Mouse (Mus musculus): ENCODE data around the gene Zfp94. TPM values are rescaled to one million over a fixed set of nuclear protein-coding genes. Genes with fewer than 3 reads are reported as not detected.

The Zfp94 gene
- polyA plus RNA-seq, 1 experiment from 2014 or later, result 18.4 TPM

- Histone ChIP-seq H3K36me3 (peaks cover 34% of the 10 kb centered on the region), H3K4me3 (peak overlapping the region; percentile 67), H3K9me3 (no peaks in the 10 kb centered on the region), H3K4me1 (peaks cover 16% of the 10 kb centered on the region), H3K27me3 (replicated peaks) (no peaks in the 10 kb centered on the region), H3K27ac (no peak overlapping the region), H3K9ac (peak overlapping the region; percentile 51), H3K4me2 (replicated peaks) (peak overlapping the region; percentile 73)
- peak; percentile 26 for ATAC-seq (ENCODE audit: low FRiP score, low read depth)
- under 1% methylated on average over 18 of the region's 18 CpGs for WGBS
Measured at GRCm38 (mm10) chr7:24299823-24300481, 16.5 kb downstream of the Zfp94 start.

- H3K9me3 ChIP-seq, result no peaks in the 10 kb centered on the region
- peaks cover 42% of the 10 kb centered on the region for H3K36me3 ChIP-seq
- peak overlapping the region; percentile 88 for H3K9ac ChIP-seq
- peak overlapping the region; percentile 73 for H3K4me2 ChIP-seq (replicated peaks)
- ATAC-seq (ENCODE audit: low FRiP score, low read depth), result peak; percentile 91
- H3K27me3 ChIP-seq (replicated peaks), result no peaks in the 10 kb centered on the region
- peak overlapping the region; percentile 67 for H3K4me3 ChIP-seq
- peak overlapping the region; percentile 80 for H3K27ac ChIP-seq
- H3K4me1 ChIP-seq, result peaks cover 16% of the 10 kb centered on the region
- WGBS, result under 1% methylated on average over 45 of the region's 47 CpGs
Measured at GRCm38 (mm10) chr7:24298973-24299708, 17.3 kb downstream of the Zfp94 start.

GRCm38 (mm10) chr7:24298635-24298972, 17.9 kb downstream of the Zfp94 start:
- peak overlapping the region; percentile 80; the same call in 1 of the 2 replicates for H3K27ac ChIP-seq
- peaks cover 16% of the 10 kb centered on the region for H3K4me1 ChIP-seq
- H3K36me3 ChIP-seq, result peaks cover 47% of the 10 kb centered on the region
- no peaks in the 10 kb centered on the region for H3K27me3 ChIP-seq (replicated peaks)
- peak overlapping the region; percentile 73 for H3K4me2 ChIP-seq (replicated peaks)
- H3K9me3 ChIP-seq, result no peaks in the 10 kb centered on the region
- peak overlapping the region; percentile 88 for H3K9ac ChIP-seq
- peak overlapping the region; percentile 67 for H3K4me3 ChIP-seq
- ATAC-seq (ENCODE audit: low FRiP score, low read depth), result peak; percentile 29
- under 1% methylated on average over 12 of the region's 12 CpGs for WGBS

- Histone ChIP-seq H3K9ac (no peak overlapping the region; the same call in 1 of the 2 replicates), H3K4me3 (no peak overlapping the region), H3K27me3 (replicated peaks) (no peaks in the 10 kb centered on the region), H3K27ac (no peak overlapping the region), H3K4me1 (peaks cover 16% of the 10 kb centered on the region), H3K4me2 (replicated peaks) (peak overlapping the region; percentile 73), H3K9me3 (no peaks in the 10 kb centered on the region), H3K36me3 (peaks cover 48% of the 10 kb centered on the region)
- WGBS, result 91% methylated on average over 15 of the region's 15 CpGs
- no peak for ATAC-seq (ENCODE audit: low FRiP score, low read depth)
Measured at GRCm38 (mm10) chr7:24297361-24298095, 18.9 kb downstream of the Zfp94 start.

- WGBS, result 96% methylated on average over 7 of the region's 7 CpGs
- peaks cover 51% of the 10 kb centered on the region for H3K36me3 ChIP-seq
Measured at GRCm38 (mm10) chr7:24296386-24296785, 20.1 kb downstream of the Zfp94 start.

GRCm38 (mm10) chr7:24295376-24295775, 21.1 kb downstream of the Zfp94 start:
- Histone ChIP-seq H3K27ac (no peak overlapping the region), H3K4me1 (peaks cover 12% of the 10 kb centered on the region), H3K36me3 (peaks cover 61% of the 10 kb centered on the region), H3K4me3 (no peak overlapping the region), H3K9me3 (no peaks in the 10 kb centered on the region), H3K4me2 (replicated peaks) (no peak overlapping the region), H3K9ac (no peak overlapping the region), H3K27me3 (replicated peaks) (no peaks in the 10 kb centered on the region)
- no peak for ATAC-seq (ENCODE audit: low FRiP score, low read depth)
- WGBS, result 98% methylated on average over 7 of the region's 7 CpGs

More at GRCm38 (mm10) chr7:24296386-24296785, 20.1 kb downstream of the Zfp94 start:
- Histone ChIP-seq H3K9me3 (no peaks in the 10 kb centered on the region), H3K4me1 (peaks cover 16% of the 10 kb centered on the region), H3K27ac (no peak overlapping the region), H3K4me3 (no peak overlapping the region), H3K27me3 (replicated peaks) (no peaks in the 10 kb centered on the region), H3K4me2 (replicated peaks) (no peak overlapping the region), H3K9ac (no peak overlapping the region)
- ATAC-seq (ENCODE audit: low FRiP score, low read depth), result no peak

GRCm38 (mm10) chr7:24294763-24295162, 21.7 kb downstream of the Zfp94 start:
- no peaks in the 10 kb centered on the region for H3K27me3 ChIP-seq (replicated peaks)
- H3K4me2 ChIP-seq (replicated peaks), result no peak overlapping the region
- no peak overlapping the region for H3K4me3 ChIP-seq
- no peak overlapping the region for H3K27ac ChIP-seq
- H3K9me3 ChIP-seq, result no peaks in the 10 kb centered on the region
- WGBS, result 95% methylated on average over 4 of the region's 4 CpGs
- H3K9ac ChIP-seq, result no peak overlapping the region
- no peak for ATAC-seq (ENCODE audit: low FRiP score, low read depth)
- peaks cover 67% of the 10 kb centered on the region for H3K36me3 ChIP-seq
- H3K4me1 ChIP-seq, result peaks cover 8% of the 10 kb centered on the region

- Histone ChIP-seq H3K9me3 (no peaks in the 10 kb centered on the region), H3K4me2 (replicated peaks) (no peak overlapping the region), H3K9ac (no peak overlapping the region), H3K36me3 (peaks cover 80% of the 10 kb centered on the region), H3K4me1 (peaks cover 7% of the 10 kb centered on the region), H3K27ac (no peak overlapping the region), H3K27me3 (replicated peaks) (no peaks in the 10 kb centered on the region), H3K4me3 (no peak overlapping the region)
- no peak for ATAC-seq (ENCODE audit: low FRiP score, low read depth)
- 83% methylated on average over 12 of the region's 12 CpGs for WGBS
Measured at GRCm38 (mm10) chr7:24293061-24293851, 23.2 kb downstream of the Zfp94 start.

- Histone ChIP-seq H3K36me3 (peaks cover 97% of the 10 kb centered on the region), H3K9ac (no peak overlapping the region), H3K27ac (no peak overlapping the region), H3K9me3 (0 out of 2 replicates have a peak, but pooled peaks cover 3% of the 10 kb centered on the region), H3K4me2 (replicated peaks) (no peak overlapping the region), H3K27me3 (replicated peaks) (no peaks in the 10 kb centered on the region), H3K4me3 (no peak overlapping the region), H3K4me1 (no peaks in the 10 kb centered on the region)
- WGBS, result 93% methylated on average over 27 of the region's 27 CpGs
- no peak for ATAC-seq (ENCODE audit: low FRiP score, low read depth)
Measured at GRCm38 (mm10) chr7:24291387-24292090, 24.9 kb downstream of the Zfp94 start.

GRCm38 (mm10) chr7:24290106-24290693, 26.3 kb downstream of the Zfp94 start:
- 92% methylated on average over 4 of the region's 4 CpGs for WGBS
- H3K36me3 ChIP-seq, result peaks cover 85% of the 10 kb centered on the region
- no peaks in the 10 kb centered on the region for H3K4me1 ChIP-seq
- no peak overlapping the region for H3K9ac ChIP-seq
- H3K4me3 ChIP-seq, result no peak overlapping the region
- H3K4me2 ChIP-seq (replicated peaks), result no peak overlapping the region
- ATAC-seq (ENCODE audit: low FRiP score, low read depth), result no peak
- H3K9me3 ChIP-seq, result 0 out of 2 replicates have a peak, but pooled peaks cover 3% of the 10 kb centered on the region
- no peaks in the 10 kb centered on the region for H3K27me3 ChIP-seq (replicated peaks)
- no peak overlapping the region for H3K27ac ChIP-seq

GRCm38 (mm10) chr7:24288512-24288911, 28.0 kb downstream of the Zfp94 start:
- ATAC-seq (ENCODE audit: low FRiP score, low read depth), result no peak
- Histone ChIP-seq H3K4me2 (replicated peaks) (no peak overlapping the region), H3K9me3 (0 out of 2 replicates have a peak, but pooled peaks cover 3% of the 10 kb centered on the region), H3K9ac (no peak overlapping the region), H3K4me1 (no peaks in the 10 kb centered on the region), H3K36me3 (peaks cover 68% of the 10 kb centered on the region), H3K27me3 (replicated peaks) (no peaks in the 10 kb centered on the region), H3K27ac (no peak overlapping the region), H3K4me3 (no peak overlapping the region)
- 93% methylated on average over 6 of the region's 6 CpGs for WGBS
